7 mouse cellular contexts compared by ENCODE assay signal in the genomic region with DNA sequence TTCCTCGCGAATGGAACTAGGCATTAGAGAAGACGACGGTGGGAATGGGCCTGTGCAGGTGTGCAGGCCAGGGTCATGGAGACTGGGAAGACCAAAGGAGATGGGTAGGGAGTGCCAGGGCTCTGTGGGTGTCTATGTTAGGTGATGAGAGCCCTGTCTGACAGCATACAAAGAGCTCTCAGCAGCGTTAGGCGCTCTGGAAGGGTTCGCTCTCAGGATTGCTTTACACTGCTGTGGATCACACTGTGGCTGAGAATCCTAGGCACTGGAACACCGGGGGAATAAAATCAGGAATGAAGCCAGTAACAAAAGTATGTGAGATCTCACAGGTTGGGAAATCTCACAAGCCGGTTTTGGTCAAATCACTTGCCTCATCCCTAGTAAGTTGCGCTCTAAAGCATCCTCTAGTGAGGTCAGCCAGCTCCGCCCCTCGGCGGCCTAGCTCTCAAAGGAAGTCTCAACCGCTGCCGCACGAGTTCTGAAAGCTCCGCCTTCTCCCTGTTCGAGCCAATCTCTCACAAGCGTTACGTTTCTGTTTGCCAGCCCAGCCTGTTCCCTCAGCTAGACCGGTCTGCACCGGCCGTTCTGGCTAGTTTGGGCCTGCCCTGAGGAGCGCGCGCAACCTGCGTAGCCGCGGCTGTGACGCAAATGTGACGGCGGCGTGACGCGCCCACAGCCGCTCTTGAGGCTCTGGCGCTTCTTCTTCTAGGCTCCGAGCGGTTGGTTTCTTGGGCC. TPM values are rescaled to one million over a fixed set of nuclear protein-coding genes. Genes with fewer than 3 reads are reported as not detected.
DNase-seq lines count a peak whose midpoint lies in the region; ATAC-seq and TF ChIP-seq lines count a peak whose summit lies in the region.

A gene (plus strand): TSS at position 535 of the 735 bp plus-strand sequence.

- peak within 1 kb of the TSS; percentile 61 for H3K4me2 ChIP-seq in intestine, embryonic 15.5 days (replicated peaks)
- peak within 1 kb of the TSS; percentile 65 for H3K4me2 ChIP-seq in midbrain, embryonic 12.5 days (replicated peaks)

- no peak for TF ChIP-seq CTCF in small intestine, adult 2 months (IDR thresholded peaks at IDR 0.05; ENCODE audit: extremely low read depth, insufficient read length, insufficient replicate concordance, low read depth, low read length)

- peak within 1 kb of the TSS; percentile 49 for H3K4me3 ChIP-seq in intestine, embryonic 15.5 days (replicated peaks)
- H3K4me3 ChIP-seq in midbrain, embryonic 12.5 days, result peak within 1 kb of the TSS; percentile 53
- peak within 1 kb of the TSS; percentile 96 for H3K4me3 ChIP-seq in small intestine, adult 2 months (ENCODE audit: low read depth, low read length)

- 33% methylated on average over 39 of the region's 39 CpGs for WGBS in intestine, embryonic 15.5 days
- 32% methylated on average over 39 of the region's 39 CpGs for WGBS in midbrain, embryonic 12.5 days
- 28% methylated on average over 39 of the region's 39 CpGs for WGBS in small intestine, adult 2 months

- H3K36me3 ChIP-seq in intestine, embryonic 15.5 days, result no peaks in the 10 kb centered on the region
- no peaks in the 10 kb centered on the region; the same call in 1 of the 2 replicates for H3K36me3 ChIP-seq in midbrain, embryonic 12.5 days
- peaks cover 9% of the 10 kb centered on the region; the same call in 1 of the 2 replicates for H3K36me3 ChIP-seq in small intestine, adult 2 months (ENCODE audit: control insufficient read depth, insufficient read depth, low read length)

- peak within 1 kb of the TSS; percentile 56 for H3K9ac ChIP-seq in intestine, embryonic 15.5 days
- H3K9ac ChIP-seq in midbrain, embryonic 12.5 days (replicated peaks), result peak within 1 kb of the TSS; percentile 75

- H3K9me3 ChIP-seq in intestine, embryonic 15.5 days, result no peaks in the 10 kb centered on the region
- H3K9me3 ChIP-seq in midbrain, embryonic 12.5 days, result no peaks in the 10 kb centered on the region

- peak; percentile 38; the same call in 1 of the 2 replicates for TF ChIP-seq POLR2A in small intestine, adult 2 months (IDR thresholded peaks at IDR 0.05; ENCODE audit: low read depth, low read length)

- no peaks in the 10 kb centered on the region for H3K27me3 ChIP-seq in intestine, embryonic 15.5 days (replicated peaks)
- no peaks in the 10 kb centered on the region for H3K27me3 ChIP-seq in midbrain, embryonic 12.5 days
- no peaks in the 10 kb centered on the region for H3K27me3 ChIP-seq in small intestine, adult 2 months (ENCODE audit: control insufficient read depth, insufficient read depth, low read length)

- intact Hi-C loops in left cerebral cortex, postnatal 4 days (cut with DNase I), result no loop called here

- peak within 1 kb of the TSS; percentile 89 for H3K27ac ChIP-seq in intestine, embryonic 15.5 days
- peak within 1 kb of the TSS; percentile 88 for H3K27ac ChIP-seq in midbrain, embryonic 12.5 days (replicated peaks)
- H3K27ac ChIP-seq in small intestine, adult 2 months (ENCODE audit: insufficient read depth, low read depth, low read length), result peak within 1 kb of the TSS; percentile 92

- ATAC-seq in intestine, embryonic 15.5 days, result peak; percentile 97
- ATAC-seq in midbrain, embryonic 12.5 days (ENCODE audit: low FRiP score, low read depth), result peak; percentile 97

- peak; percentile 92 for DNase-seq in adrenal gland, adult 2 months
- DNase-seq in embryo, embryonic 11 days, result peak; percentile 93
- peak; percentile 90 for DNase-seq in gastrocnemius, postnatal 25 days
- peak; percentile 89 for DNase-seq in left cerebral cortex, postnatal 4 days

- no peaks in the 10 kb centered on the region for H3K4me1 ChIP-seq in intestine, embryonic 15.5 days (replicated peaks)
- H3K4me1 ChIP-seq in midbrain, embryonic 12.5 days, result peaks cover 5% of the 10 kb centered on the region
- 0 out of 2 replicates have a peak, but pooled peaks cover 3% of the 10 kb centered on the region for H3K4me1 ChIP-seq in small intestine, adult 2 months (ENCODE audit: control insufficient read depth, insufficient read depth, insufficient read length, low read length)

RNA-seq across cellular contexts. Expression of the gene that starts here (rescaled TPM):
- 100 to 1,000 TPM in 1 of 2 experiments, 10 to 100 TPM in 1; 53.9 to 170 TPM for total RNA-seq in adrenal gland, adult 2 months (2021)
- polyA plus RNA-seq in adrenal gland, adult 2 months (2012; rRNA removed), result 68.7 and 74.1 TPM in 2 replicates
- 10 to 100 TPM; 20.1 to 20.3 TPM for total RNA-seq in gastrocnemius, postnatal 25 days (2021)
- 21.7 and 25.7 TPM in 2 replicates for polyA plus RNA-seq in intestine, embryonic 15.5 days (2015; fragmentation: Nextera tagmentation; extraction: Ambion mirVana)
- 10 to 100 TPM; 48.2 to 52.3 TPM for total RNA-seq in left cerebral cortex, postnatal 4 days (2021)
- 15.4 and 18.9 TPM in 2 replicates for polyA plus RNA-seq in midbrain, embryonic 12.5 days (2016; fragmentation: Nextera tagmentation; extraction: Ambion mirVana)
- 25.5 and 37.3 TPM in 2 replicates for polyA plus RNA-seq in small intestine, adult 2 months (2012; rRNA removed)

Comparison
In these comparisons a context has a peak if more than half of its experiments do, and no peak if none do; other contexts are left out.
1. Peak in every context shown above with its lines: DNase-seq, ATAC-seq, H3K4me3 ChIP-seq and H3K27ac ChIP-seq.